Mouse (Mus musculus) myocyte (in vitro differentiated cells): Measurements from ENCODE around the gene Car3.

Experiments used
- CEBPB ChIP-seq: IDR thresholded peaks from 2 replicates; pipeline ENCODE4 v1.6.1; 2011; ENCODE audit warnings: mild to moderate bottlenecking, moderate library complexity; ENCODE audit not compliant: poor library complexity, insufficient read depth, severe bottlenecking
- E2F4 ChIP-seq: IDR thresholded peaks from one replicate; pipeline ENCODE4 v1.6.1; 2011; ENCODE audit warnings: mild to moderate bottlenecking, control low read depth, moderate library complexity; ENCODE audit not compliant: insufficient read depth
- MAX ChIP-seq: IDR thresholded peaks from one replicate; pipeline ENCODE4 v1.6.1; 2011; ENCODE audit warnings: low read depth, mild to moderate bottlenecking, control low read depth
- POLR2A ChIP-seq: IDR thresholded peaks from one replicate; pipeline ENCODE4 v1.6.1; 2011; ENCODE audit warnings: low read depth, mild to moderate bottlenecking, control low read depth, moderate library complexity; ENCODE audit not compliant: insufficient read length
- POLR2AphosphoS2 ChIP-seq: IDR thresholded peaks from one replicate; pipeline ENCODE4 v1.6.1; 2011; ENCODE audit warnings: low read depth, control low read depth; ENCODE audit not compliant: insufficient read length
- TCF12 ChIP-seq: IDR thresholded peaks from one replicate; pipeline ENCODE4 v1.6.1; 2011; ENCODE audit warnings: mild to moderate bottlenecking, control low read depth; ENCODE audit not compliant: poor library complexity, insufficient read depth, severe bottlenecking
- TCF3 ChIP-seq: IDR thresholded peaks from one replicate; pipeline ENCODE4 v1.6.1; 2011; ENCODE audit warnings: low read depth, control low read depth; ENCODE audit not compliant: insufficient read length
- USF1 ChIP-seq: IDR thresholded peaks from one replicate; pipeline ENCODE4 v1.6.1; 2011; ENCODE audit warnings: low read depth, mild to moderate bottlenecking, control low read depth, moderate library complexity

- TF ChIP-seq POLR2A (no peak), POLR2AphosphoS2 (no peak), E2F4 (no peak), USF1 (no peak), CEBPB (no peak), TCF3 (no peak), MAX (no peak), TCF12 (no peak)
These were observed 24.5 kb downstream of the Car3 start for GRCm38 (mm10) chr3:14887686-14888295.
